Mouse (Mus musculus) spleen, adult 2 months (tissue): ENCODE measurements around the gene Pou6f1. TPM values are rescaled to one million over a fixed set of nuclear protein-coding genes. Genes with fewer than 3 reads are reported as not detected.

Experiments
- DNase-seq, 2 experiments: peaks; one replicate each; pipeline versions ENCODE4 v3.0.0 to v3.0.0-alpha.2; 2012 to 2021; ENCODE audit warnings: low spot score in 2 of 2, low read depth in 1 of 2
- H3K27ac ChIP-seq: fragments of 200-500 bp; 2 replicates; pipeline ENCODE4 v1.5.1; 2012; ENCODE audit warnings: low read length, inconsistent platforms; ENCODE audit not compliant: insufficient read depth
- H3K27me3 ChIP-seq: fragments of 200-500 bp; 2 replicates; pipeline ENCODE4 v1.6.1; 2012; ENCODE audit warnings: mild to moderate bottlenecking, moderate library complexity, low read length, inconsistent platforms; ENCODE audit not compliant: control insufficient read depth, insufficient read depth
- H3K36me3 ChIP-seq: fragments of 200-500 bp; 2 replicates; pipeline ENCODE4 v1.6.1; 2012; ENCODE audit warnings: mild to moderate bottlenecking, low read length, inconsistent platforms; ENCODE audit not compliant: control insufficient read depth, insufficient read depth
- H3K4me1 ChIP-seq: fragments of 200-500 bp; 2 replicates; pipeline ENCODE4 v1.6.1; 2011; ENCODE audit warnings: inconsistent platforms; ENCODE audit not compliant: control insufficient read depth, insufficient read depth, insufficient read length
- H3K4me3 ChIP-seq: fragments of 200-500 bp; 2 replicates; pipeline ENCODE4 v1.5.1; 2011; ENCODE audit warnings: mild to moderate bottlenecking, inconsistent platforms; ENCODE audit not compliant: insufficient read depth, insufficient read length; ENCODE audit errors: extremely low read depth
- CTCF ChIP-seq: fragments of 200-500 bp; IDR thresholded peaks from 2 replicates; pipeline ENCODE4 v1.5.1; 2011; ENCODE audit warnings: mild to moderate bottlenecking, inconsistent platforms; ENCODE audit not compliant: insufficient read depth, insufficient read length, insufficient replicate concordance; ENCODE audit errors: extremely low read depth
- POLR2A ChIP-seq: fragments of 200-500 bp; IDR thresholded peaks from 2 replicates; pipeline ENCODE4 v1.6.1; 2011; ENCODE audit warnings: low read depth, low read length, inconsistent platforms
- WGBS: fragments of 180-500 bp; shearing (Covaris S2); methylation state at CpG from one replicate; pipeline ENCODE4 v1.1.7; 2018; 5-methylcytosine and 5-hydroxymethylcytosine counted together
- polyA plus RNA-seq: library from polyadenylated mRNA; depleted of rRNA; stranded (reverse); fragments of >200 nt; gene quantifications from 2 replicates; pipeline ENCODE4 v1.2.3, GENCODE M21; 2012

Pou6f1 gene
- polyA plus RNA-seq, 1 experiment = 31.8 TPM

DNA sequence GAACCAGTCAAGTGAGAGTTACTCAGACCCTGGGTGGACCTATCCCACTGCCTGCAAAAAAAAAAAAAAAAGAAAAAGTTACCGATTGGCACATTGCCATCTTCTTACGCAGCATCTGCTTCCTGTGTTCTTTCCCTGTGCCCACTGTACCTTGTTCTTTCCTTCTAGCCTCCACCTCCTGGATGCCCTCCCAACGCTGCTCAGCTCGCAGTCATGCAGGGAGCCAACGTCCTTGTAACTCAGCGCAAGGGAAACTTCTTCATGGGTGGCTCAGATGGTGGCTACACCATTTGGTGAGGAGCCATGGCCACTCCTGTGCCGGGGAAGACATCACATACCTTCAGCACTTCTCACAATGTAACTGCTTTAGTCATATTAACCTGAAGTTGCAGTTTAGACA, 19.4 kb upstream of the Pou6f1 start:
- Histone ChIP-seq H3K36me3 (peaks cover 26% of the 10 kb centered on the region), H3K4me1 (peaks cover 13% of the 10 kb centered on the region), H3K27me3 (no peaks in the 10 kb centered on the region), H3K4me3 (no peak overlapping the region), H3K27ac (no peak overlapping the region)
- 56% methylated on average over 7 of the region's 7 CpGs for WGBS
- no peak for TF ChIP-seq POLR2A
- no peak for DNase-seq

DNA sequence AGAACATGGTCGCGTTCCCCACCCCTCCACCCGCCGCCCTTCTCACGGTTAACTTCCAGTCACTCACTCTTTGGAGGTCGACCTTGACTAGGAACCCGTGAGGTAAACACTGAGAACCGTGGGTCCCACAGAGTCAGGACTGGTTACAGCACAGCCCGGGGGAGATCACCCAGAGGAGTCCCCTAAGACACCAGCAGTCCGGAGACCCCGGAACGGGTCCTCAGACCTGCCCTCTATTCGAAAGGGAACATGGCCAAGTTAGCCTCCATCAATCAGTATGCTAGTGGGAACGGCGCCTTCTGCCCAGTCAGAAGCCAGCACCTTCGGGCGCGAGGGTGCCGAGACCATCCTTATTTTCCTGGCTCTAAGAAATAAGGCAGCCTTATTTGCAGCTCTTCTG, 16.4 kb upstream of the Pou6f1 start:
- Histone ChIP-seq H3K4me3 (peak overlapping the region; percentile 91), H3K36me3 (peaks cover 26% of the 10 kb centered on the region), H3K27me3 (no peaks in the 10 kb centered on the region), H3K4me1 (peaks cover 5% of the 10 kb centered on the region), H3K27ac (peak overlapping the region; percentile 91)
- peak in 1 of 2 experiments; percentile 18 for DNase-seq
- 1% methylated on average over 19 of the region's 19 CpGs for WGBS
- TF ChIP-seq CTCF = no peak
- no peak for TF ChIP-seq POLR2A

DNA sequence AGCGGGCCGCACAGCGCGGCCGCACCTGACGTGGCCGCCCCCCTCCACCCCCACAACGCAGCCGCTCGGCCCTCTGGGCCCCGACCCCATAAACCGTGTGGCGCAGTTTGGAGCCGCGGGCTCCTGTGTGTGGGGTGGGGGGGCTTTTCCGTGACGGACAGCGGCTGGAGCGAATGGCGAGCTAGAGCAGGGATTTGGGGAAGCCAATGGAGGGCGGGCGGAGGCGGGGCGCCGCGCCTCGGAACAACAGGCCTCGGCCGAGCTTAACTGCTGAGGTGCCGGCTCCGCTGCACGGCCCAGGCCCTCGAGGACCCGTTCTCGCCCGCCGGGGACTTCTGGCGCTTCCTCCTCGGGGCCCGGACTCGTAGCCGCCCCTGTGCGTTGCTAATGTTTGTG, 16.0 kb upstream of the Pou6f1 start:
- Histone ChIP-seq H3K4me1 (peaks cover 5% of the 10 kb centered on the region), H3K36me3 (peaks cover 24% of the 10 kb centered on the region), H3K4me3 (peak overlapping the region; percentile 91), H3K27ac (peak overlapping the region; percentile 91), H3K27me3 (no peaks in the 10 kb centered on the region)
- TF ChIP-seq POLR2A (no peak), CTCF (no peak)
- DNase-seq = peak; percentile 79 to 82
- 1% methylated on average over 40 of the region's 43 CpGs for WGBS

DNA sequence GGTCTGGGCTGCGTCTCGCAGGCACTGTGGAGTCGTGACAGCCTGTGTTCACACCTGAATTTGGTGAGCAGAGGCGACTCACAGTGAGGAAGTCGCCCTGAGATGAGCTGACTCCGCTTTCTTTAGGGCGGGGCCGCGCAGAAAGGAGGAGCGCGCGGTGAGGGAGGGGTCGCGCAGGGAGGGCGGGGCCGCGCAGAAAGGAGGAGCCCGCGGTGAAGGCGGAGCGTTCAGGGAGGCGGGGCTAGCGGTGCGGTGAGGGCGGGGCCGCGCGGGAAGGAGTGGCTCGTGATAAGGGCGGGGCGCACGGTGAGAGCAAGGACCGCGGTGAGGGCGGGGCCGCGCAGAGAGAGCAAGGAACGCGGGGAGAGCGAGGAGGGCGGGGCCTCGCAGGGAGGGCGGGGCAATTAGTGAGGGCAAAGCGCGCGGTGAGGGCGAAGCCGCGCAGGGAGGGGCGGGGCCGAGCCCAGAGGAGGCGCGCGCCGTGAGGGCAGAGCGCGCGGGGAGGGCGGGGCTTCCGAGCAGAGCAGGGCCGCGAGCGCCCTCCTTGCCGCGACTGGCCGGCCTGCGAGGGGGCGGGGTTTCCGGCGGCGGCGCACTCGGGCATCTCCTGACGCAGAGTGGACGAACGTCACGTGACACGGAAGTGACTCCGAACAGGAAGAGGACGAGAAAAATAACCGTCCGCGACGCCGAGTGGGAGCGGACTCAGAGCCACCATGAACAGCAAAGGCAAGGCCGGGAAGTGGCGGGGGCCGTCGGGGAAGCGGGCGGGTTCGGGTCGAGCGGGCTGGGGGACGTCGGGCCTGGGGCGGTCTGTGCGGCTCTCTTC, 15.4 kb upstream of the Pou6f1 start, which contains the start of gene Dazap2:
Dazap2 (plus strand) TSS at position 354 of the 829 bp plus-strand sequence.
- Histone ChIP-seq H3K36me3 (peaks cover 21% of the 10 kb centered on the region), H3K4me1 (peaks cover 5% of the 10 kb centered on the region), H3K27me3 (no peaks in the 10 kb centered on the region), H3K4me3 (peak within 1 kb of the TSS; percentile 91), H3K27ac (peak within 1 kb of the TSS; percentile 91)
- peak; percentile 98 for DNase-seq
- 2% methylated on average over 84 of the region's 99 CpGs for WGBS
- TF ChIP-seq CTCF (no peak; the same call in 1 of the 2 replicates), POLR2A (peak; percentile 97)

DNA sequence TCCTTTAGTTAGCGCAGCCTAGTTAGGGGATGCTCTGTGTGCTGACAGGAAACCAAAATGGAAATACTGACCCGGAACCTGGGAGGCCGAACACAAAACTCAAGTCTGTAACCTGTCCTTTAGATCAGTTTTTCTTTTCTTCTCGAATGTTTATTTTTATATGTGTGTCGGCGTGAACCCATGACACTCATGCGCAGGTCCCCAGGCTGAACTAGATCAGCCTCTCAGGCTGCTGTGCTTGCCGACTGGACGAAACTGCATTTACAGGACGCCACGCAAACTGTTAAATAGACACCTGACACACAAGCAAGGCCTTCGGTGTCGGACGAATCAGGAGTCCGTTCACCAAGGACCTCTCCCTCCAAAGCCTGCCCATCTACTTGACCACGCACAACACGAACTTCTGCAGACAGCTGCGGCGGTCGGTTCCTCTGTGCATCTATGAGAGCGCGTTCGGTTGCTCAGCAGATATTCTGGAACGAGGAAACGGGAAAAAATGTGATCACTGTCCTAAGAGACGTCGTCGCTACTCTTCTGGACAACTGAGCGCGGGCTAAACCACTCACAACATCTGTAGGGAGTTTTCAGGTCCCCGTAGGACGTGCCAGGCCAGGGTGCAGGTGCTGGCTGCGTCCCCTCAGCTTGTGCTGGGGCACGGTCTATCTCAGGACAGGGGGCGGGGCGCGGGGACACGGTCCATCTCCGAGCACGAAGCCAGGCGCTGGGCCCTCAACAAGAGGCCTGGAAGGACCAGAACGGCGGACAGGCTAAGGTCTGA, 14.6 kb upstream of the Pou6f1 start:
- WGBS = 16% methylated on average over 43 of the region's 43 CpGs
- H3K4me3 ChIP-seq = peak overlapping the region; percentile 66
- DNase-seq = no peak
- no peaks in the 10 kb centered on the region for H3K27me3 ChIP-seq
- H3K4me1 ChIP-seq = peaks cover 5% of the 10 kb centered on the region
- TF ChIP-seq CTCF (no peak), POLR2A (no peak)
- peak overlapping the region; percentile 90 for H3K27ac ChIP-seq
- H3K36me3 ChIP-seq = peaks cover 16% of the 10 kb centered on the region

DNA sequence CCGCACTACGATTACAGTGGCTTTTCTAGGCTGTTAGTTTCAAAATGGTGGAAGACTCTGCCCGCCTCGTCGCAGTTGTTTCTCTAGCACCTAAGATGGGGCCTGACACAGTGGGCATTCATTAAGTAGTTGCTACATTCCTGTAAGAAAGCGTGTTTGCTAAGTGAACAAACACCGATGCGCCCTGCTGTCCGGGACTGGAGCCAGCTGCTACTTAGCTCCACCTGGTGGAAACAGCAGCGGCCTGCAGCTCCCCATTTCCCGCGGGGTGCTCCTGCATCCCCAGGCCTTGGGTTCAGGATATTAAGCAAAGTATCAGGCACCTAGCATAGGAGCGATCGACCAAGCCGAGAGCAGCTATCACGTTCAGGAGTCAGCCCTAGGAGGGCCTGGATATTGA, 13.8 kb upstream of the Pou6f1 start:
- peak; percentile 85 for TF ChIP-seq CTCF
- TF ChIP-seq POLR2A = no peak
- Histone ChIP-seq H3K27me3 (no peaks in the 10 kb centered on the region), H3K4me1 (peaks cover 5% of the 10 kb centered on the region), H3K27ac (no peak overlapping the region), H3K36me3 (peaks cover 10% of the 10 kb centered on the region), H3K4me3 (no peak overlapping the region)
- peak in 1 of 2 experiments; percentile 59 for DNase-seq
- 9% methylated on average over 16 of the region's 16 CpGs for WGBS

DNA sequence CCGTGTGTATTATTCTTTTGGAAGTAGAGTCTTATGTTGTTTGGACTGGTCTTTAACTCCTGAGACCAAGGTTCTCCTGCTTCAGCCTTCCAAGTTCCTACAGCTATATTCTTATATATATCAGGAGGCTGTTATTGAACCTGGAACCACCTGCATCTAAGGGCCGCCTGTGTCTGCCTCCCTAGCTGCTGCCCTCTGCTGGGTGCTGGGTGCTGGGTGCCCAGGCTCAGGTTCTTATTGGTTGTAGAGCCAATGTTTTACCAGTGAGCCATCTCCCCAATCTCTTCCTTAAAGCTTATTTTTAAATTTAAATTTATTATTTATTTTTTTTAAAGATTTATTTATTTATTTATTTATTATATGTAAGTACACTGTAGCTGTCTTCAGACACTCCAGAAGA, 12.6 kb upstream of the Pou6f1 start:
- DNase-seq = peak in 1 of 2 experiments; percentile 61
- TF ChIP-seq CTCF (peak; percentile 67), POLR2A (no peak)
- H3K27me3 ChIP-seq = 0 out of 2 replicates have a peak, but pooled peaks cover 1% of the 10 kb centered on the region
- H3K36me3 ChIP-seq = peaks cover 2% of the 10 kb centered on the region; the same call in 1 of the 2 replicates
- 57% methylated on average over 2 of the region's 2 CpGs for WGBS
- H3K27ac ChIP-seq = no peak overlapping the region
- H3K4me3 ChIP-seq = no peak overlapping the region
- H3K4me1 ChIP-seq = peaks cover 5% of the 10 kb centered on the region
